Mouse (Mus musculus): ENCODE measurements around the gene Dlx5. TPM values are rescaled to one million over a fixed set of nuclear protein-coding genes. Genes with fewer than 3 reads are reported as not detected.

Dlx5 gene
- polyA plus RNA-seq, 1 experiment: not detected

DNA sequence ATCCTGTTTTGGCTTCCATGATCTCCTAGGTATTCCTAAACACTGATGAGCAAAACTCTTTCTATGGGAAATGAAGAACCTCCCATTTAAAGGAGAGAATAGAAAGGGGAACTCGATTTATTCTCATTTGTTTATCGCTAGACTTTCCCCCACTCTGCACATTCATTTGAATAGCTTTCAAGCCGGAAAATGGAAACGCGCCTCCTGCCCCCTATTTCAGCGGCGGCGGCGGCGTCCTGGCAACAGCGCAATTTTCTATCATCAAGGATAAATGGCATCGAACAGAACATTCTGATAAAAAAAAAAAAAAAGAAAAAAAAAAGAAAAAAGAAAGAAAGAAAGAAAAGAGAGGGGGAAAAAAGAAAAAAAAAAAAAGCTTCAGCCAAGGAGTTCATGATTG, 32.1 kb downstream of the Dlx5 start:
- H3K4me1 ChIP-seq (ENCODE audit: control insufficient read depth, insufficient read depth, low read length): no peaks in the 10 kb centered on the region
- H3K27me3 ChIP-seq (ENCODE audit: control insufficient read depth, insufficient read depth, low read length): peaks cover 7% of the 10 kb centered on the region; the same call in 1 of the 2 replicates
- TF ChIP-seq CTCF (IDR thresholded peaks at IDR 0.05; ENCODE audit: borderline replicate concordance, insufficient read depth, low read depth, low read length) (no peak), POLR2A (IDR thresholded peaks at IDR 0.05; ENCODE audit: borderline replicate concordance, insufficient read depth, low read length) (no peak)
- no peak overlapping the region for H3K4me3 ChIP-seq (replicated peaks; ENCODE audit: insufficient read depth, low read depth, low read length)
- H3K27ac ChIP-seq (ENCODE audit: insufficient read depth, low read length): no peak overlapping the region
- DNase-seq: no peak
- 5% methylated on average over 12 of the region's 12 CpGs for WGBS

DNA sequence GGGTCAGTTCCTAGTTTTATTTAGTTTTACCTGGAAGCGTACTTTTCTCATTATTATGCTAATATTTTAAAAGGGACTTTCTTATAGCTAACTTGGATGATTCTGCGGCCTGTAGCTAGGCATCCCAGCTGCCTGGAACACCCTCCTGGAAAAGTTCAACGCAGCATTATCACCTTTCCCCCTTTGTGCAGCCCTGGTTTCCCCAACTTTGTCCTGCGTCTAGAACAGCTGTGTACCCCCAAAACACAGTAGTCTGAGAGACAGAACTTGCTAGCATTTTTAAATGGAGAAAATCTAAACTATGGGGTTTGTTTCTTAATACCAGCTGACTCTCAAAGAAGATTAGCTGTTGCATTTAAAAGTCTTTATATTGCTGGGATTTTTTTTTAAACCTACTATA, 33.3 kb downstream of the Dlx5 start:
- Histone ChIP-seq H3K27me3 (ENCODE audit: control insufficient read depth, insufficient read depth, low read length) (peaks cover 7% of the 10 kb centered on the region; the same call in 1 of the 2 replicates), H3K4me1 (ENCODE audit: control insufficient read depth, insufficient read depth, low read length) (no peaks in the 10 kb centered on the region), H3K27ac (ENCODE audit: insufficient read depth, low read length) (no peak overlapping the region), H3K4me3 (replicated peaks; ENCODE audit: insufficient read depth, low read depth, low read length) (no peak overlapping the region)
- TF ChIP-seq POLR2A (IDR thresholded peaks at IDR 0.05; ENCODE audit: borderline replicate concordance, insufficient read depth, low read length): no peak
- TF ChIP-seq CTCF (IDR thresholded peaks at IDR 0.05; ENCODE audit: borderline replicate concordance, insufficient read depth, low read depth, low read length): no peak
- 22% methylated on average over 4 of the region's 4 CpGs for WGBS
- no peak for DNase-seq

- 6% methylated on average over 3 of the region's 3 CpGs for WGBS
- no peak overlapping the region for H3K27ac ChIP-seq (ENCODE audit: insufficient read depth, low read length)
Measured at GRCm38 (mm10) chr6:6833301-6833700, 48.6 kb downstream of the Dlx5 start.

GRCm38 (mm10) chr6:6830446-6830845, 51.4 kb downstream of the Dlx5 start:
- H3K27ac ChIP-seq (ENCODE audit: insufficient read depth, low read length): no peak overlapping the region
- H3K4me1 ChIP-seq (ENCODE audit: control insufficient read depth, insufficient read depth, low read length): no peaks in the 10 kb centered on the region
- no peaks in the 10 kb centered on the region for H3K27me3 ChIP-seq (ENCODE audit: control insufficient read depth, insufficient read depth, low read length)
- WGBS: 82% methylated on average over 7 of the region's 7 CpGs
- H3K4me3 ChIP-seq (replicated peaks; ENCODE audit: insufficient read depth, low read depth, low read length): no peak overlapping the region
- no peak for DNase-seq
- no peak for TF ChIP-seq POLR2A (IDR thresholded peaks at IDR 0.05; ENCODE audit: borderline replicate concordance, insufficient read depth, low read length)
- no peak for TF ChIP-seq CTCF (IDR thresholded peaks at IDR 0.05; ENCODE audit: borderline replicate concordance, insufficient read depth, low read depth, low read length)

More at GRCm38 (mm10) chr6:6833301-6833700, 48.6 kb downstream of the Dlx5 start:
- TF ChIP-seq CTCF (IDR thresholded peaks at IDR 0.05; ENCODE audit: borderline replicate concordance, insufficient read depth, low read depth, low read length) (no peak), POLR2A (IDR thresholded peaks at IDR 0.05; ENCODE audit: borderline replicate concordance, insufficient read depth, low read length) (no peak)
- Histone ChIP-seq H3K4me1 (ENCODE audit: control insufficient read depth, insufficient read depth, low read length) (no peaks in the 10 kb centered on the region), H3K4me3 (replicated peaks; ENCODE audit: insufficient read depth, low read depth, low read length) (no peak overlapping the region), H3K27me3 (ENCODE audit: control insufficient read depth, insufficient read depth, low read length) (no peaks in the 10 kb centered on the region)
- DNase-seq: no peak

Other genes with a start within 250 kb of the Dlx5 start
- not detected in 2 replicates for gene Dlx6, start 18.8 kb downstream of the Dlx5 start, polyA plus RNA-seq (2012; rRNA removed)
- 5.0 and 5.7 TPM in 2 replicates for gene Sdhaf3, start 73.9 kb upstream of the Dlx5 start, polyA plus RNA-seq (2012; rRNA removed)

Data from cerebellum, adult 2 months (tissue).